In the genomic region with DNA sequence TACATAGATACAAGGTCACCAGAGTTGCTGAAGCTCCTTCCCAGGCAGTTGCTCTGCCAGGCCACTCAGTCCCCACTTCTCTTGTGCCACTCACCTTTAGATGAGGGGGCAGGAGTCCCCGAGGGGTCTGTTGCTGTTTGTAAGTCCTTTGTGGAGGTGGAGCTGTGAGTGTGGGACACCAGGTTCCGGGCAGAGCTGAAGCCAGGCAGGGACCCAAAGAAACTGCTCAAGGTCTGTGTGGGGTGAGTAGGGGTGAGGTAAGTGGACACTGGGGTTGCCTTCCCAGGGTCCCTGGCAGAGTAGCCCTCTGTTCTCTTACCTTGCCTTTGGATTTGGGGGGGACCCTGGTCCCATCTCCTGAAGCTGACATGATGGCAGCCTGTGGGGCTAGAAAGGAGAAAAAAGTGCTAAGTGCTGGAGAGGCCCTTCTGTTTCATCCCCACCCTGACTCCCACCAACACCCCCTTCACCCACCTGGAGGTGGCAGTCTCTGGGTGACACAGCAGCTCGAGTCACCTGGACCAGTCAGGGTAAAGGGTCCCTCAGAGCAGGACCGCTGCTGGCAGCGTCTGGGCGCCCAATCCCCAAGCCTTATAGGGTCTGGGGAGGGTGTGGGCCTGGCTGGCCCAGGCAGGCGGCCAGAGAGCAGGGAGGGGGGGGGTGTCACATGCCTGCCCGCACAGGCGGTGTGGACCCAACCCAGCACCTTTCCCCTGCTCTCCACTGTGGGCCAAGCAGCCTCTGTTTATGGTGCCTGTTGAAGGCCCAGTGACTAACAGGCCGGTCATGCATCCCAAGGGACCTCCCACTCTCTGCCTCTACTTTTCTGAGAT, we compare ENCODE assay signal across 10 mouse cellular contexts. TPM values are rescaled to one million over a fixed set of nuclear protein-coding genes. Genes with fewer than 3 reads are reported as not detected.
DNase-seq lines count a peak whose midpoint lies in the region; ATAC-seq lines count a peak whose summit lies in the region.
"Had no signal": no experiment of that assay in that cellular context is flagged by ENCODE, and none has a peak within 500 bp of the region (broad histone marks: within the 10 kb centered on the region; RNA-seq: fewer than 3 reads in every experiment).

Gene Plin4, minus strand, starts transcription at position 585 of the 833 bp plus-strand sequence.

- no peaks in the 10 kb centered on the region for H3K4me1 ChIP-seq in kidney, embryonic 16.5 days (ENCODE audit: insufficient read depth, low read length)
- H3K4me1 ChIP-seq in embryonic facial prominence, embryonic 15.5 days: no peaks in the 10 kb centered on the region
- H3K4me1 ChIP-seq in forebrain, embryonic 15.5 days: no peaks in the 10 kb centered on the region
- H3K4me1 ChIP-seq: limb, embryonic 12.5 days had no signal

- H3K27ac ChIP-seq in kidney, embryonic 16.5 days (ENCODE audit: low read length): no peak within 1 kb of the TSS
- no peak within 1 kb of the TSS for H3K27ac ChIP-seq in embryonic facial prominence, embryonic 15.5 days (replicated peaks)
- H3K27ac ChIP-seq in forebrain, embryonic 15.5 days (replicated peaks): no peak within 1 kb of the TSS
- H3K27ac ChIP-seq: limb, embryonic 12.5 days had no signal

- WGBS in kidney, embryonic 16.5 days: 56% methylated on average over 10 of the region's 10 CpGs
- WGBS in embryonic facial prominence, embryonic 15.5 days: 56% methylated on average over 10 of the region's 10 CpGs
- WGBS in forebrain, embryonic 15.5 days: 63% methylated on average over 10 of the region's 10 CpGs

- H3K9me3 ChIP-seq in kidney, embryonic 16.5 days (ENCODE audit: low read length): no peaks in the 10 kb centered on the region
- no peaks in the 10 kb centered on the region for H3K9me3 ChIP-seq in embryonic facial prominence, embryonic 15.5 days (replicated peaks)
- H3K9me3 ChIP-seq in forebrain, embryonic 15.5 days: no peaks in the 10 kb centered on the region
- H3K9me3 ChIP-seq: limb, embryonic 12.5 days had no signal

- H3K9ac ChIP-seq in kidney, embryonic 16.5 days (replicated peaks; ENCODE audit: low read length): no peak within 1 kb of the TSS
- no peak within 1 kb of the TSS for H3K9ac ChIP-seq in embryonic facial prominence, embryonic 15.5 days
- H3K9ac ChIP-seq in forebrain, embryonic 15.5 days (replicated peaks): no peak within 1 kb of the TSS
- H3K9ac ChIP-seq: limb, embryonic 12.5 days had no signal

- ATAC-seq in kidney, embryonic 16.5 days (ENCODE audit: low FRiP score, low TSS enrichment): 0 out of 2 replicates have a peak, but pooled peaks have one; percentile 35
- 0 out of 2 replicates have a peak, but pooled peaks have one; percentile 25 for ATAC-seq in embryonic facial prominence, embryonic 15.5 days (ENCODE audit: insufficient number of reproducible peaks, low FRiP score, low TSS enrichment, low read depth)
- no peak for ATAC-seq in erythroid progenitor cell, adult 5-6 weeks (replicated peaks; ENCODE audit: low FRiP score, poor library complexity, severe bottlenecking)
- no peak for ATAC-seq in forebrain, embryonic 15.5 days (replicated peaks)

- no peak within 1 kb of the TSS for H3K4me3 ChIP-seq in kidney, embryonic 16.5 days (ENCODE audit: low read length)
- H3K4me3 ChIP-seq in embryonic facial prominence, embryonic 15.5 days (replicated peaks): no peak within 1 kb of the TSS
- H3K4me3 ChIP-seq in forebrain, embryonic 15.5 days: no peak within 1 kb of the TSS
- H3K4me3 ChIP-seq: limb, embryonic 12.5 days had no signal

- DNase-seq in kidney, adult 9 months: no peak
- peak; percentile 55 for DNase-seq in MN1 (ENCODE audit: low spot score)
- DNase-seq in heart, postnatal 10 days: peak; percentile 80 to 85
- no peak for DNase-seq in frontal cortex, postnatal 25 days (ENCODE audit: low spot score in 2 of 2)

- no peaks in the 10 kb centered on the region for H3K36me3 ChIP-seq in kidney, embryonic 16.5 days (ENCODE audit: insufficient read depth, low read length)
- H3K36me3 ChIP-seq in embryonic facial prominence, embryonic 15.5 days: no peaks in the 10 kb centered on the region
- H3K36me3 ChIP-seq in forebrain, embryonic 15.5 days: no peaks in the 10 kb centered on the region

- no peaks in the 10 kb centered on the region for H3K27me3 ChIP-seq in kidney, embryonic 16.5 days (ENCODE audit: insufficient read depth, low read length)
- no peaks in the 10 kb centered on the region for H3K27me3 ChIP-seq in embryonic facial prominence, embryonic 15.5 days
- H3K27me3 ChIP-seq in forebrain, embryonic 15.5 days: no peaks in the 10 kb centered on the region
- H3K27me3 ChIP-seq: limb, embryonic 12.5 days had no signal

- intact Hi-C loops in heart, postnatal 10 days (cut with DNase I): no loop called here

- H3K4me2 ChIP-seq in kidney, embryonic 16.5 days (replicated peaks; ENCODE audit: low read depth, low read length): no peak within 1 kb of the TSS
- no peak within 1 kb of the TSS for H3K4me2 ChIP-seq in embryonic facial prominence, embryonic 15.5 days (replicated peaks)
- H3K4me2 ChIP-seq in forebrain, embryonic 15.5 days (replicated peaks): no peak within 1 kb of the TSS
- H3K4me2 ChIP-seq: limb, embryonic 12.5 days had no signal

RNA-seq across cellular contexts. Expression of gene Plin4, which starts in this region (rescaled TPM):
- polyA plus RNA-seq in kidney, embryonic 16.5 days (2015; fragmentation: Nextera tagmentation; extraction: Ambion mirVana): 0.18 and 0.32 TPM in 2 replicates
- 0.08 TPM in 1 of 2 replicates, not detected in the other for polyA plus RNA-seq in embryonic facial prominence, embryonic 15.5 days (2015; fragmentation: Nextera tagmentation; extraction: Ambion mirVana)
- 100 to 1,000 TPM in 1 of 2 experiments, 10 to 100 TPM in 1; 80.9 to 155 TPM for total RNA-seq in heart, postnatal 10 days (2021)
- not detected in 2 replicates for total RNA-seq in erythroid progenitor cell, adult 5-6 weeks (2015; ENCODE audit: low replicate concordance)
- not detected in 2 replicates for total RNA-seq in erythroid progenitor cell, adult 5-6 weeks (2017; ENCODE audit: low replicate concordance)
- polyA plus RNA-seq in forebrain, embryonic 15.5 days (2015; fragmentation: Nextera tagmentation; extraction: Ambion mirVana): 0.11 TPM in 2 replicates
- total RNA-seq: common myeloid progenitor, adult 5-6 weeks had no signal

Comparison
In these comparisons a context has a peak if more than half of its experiments do, and no peak if none do; other contexts are left out.
1. RNA of gene Plin4 (total RNA-seq): 80.9 to 155 TPM in heart, postnatal 10 days; not detected in erythroid progenitor cell, adult 5-6 weeks; every median in the first group is over 10 times any median in the second.
2. Peak in ATAC-seq in kidney, embryonic 16.5 days; RNA of the gene not detected or under 1 TPM.
3. Peak in ATAC-seq in embryonic facial prominence, embryonic 15.5 days; RNA of the gene not detected or under 1 TPM.
4. DNase-seq: peak in MN1 (single experiment) and heart, postnatal 10 days (2 of 2); none in kidney, adult 9 months (single experiment) and frontal cortex, postnatal 25 days (0 of 2).